Mouse (Mus musculus) ES-E14 (cell line): ENCODE data around the gene Ank2. TPM values are rescaled to one million over a fixed set of nuclear protein-coding genes. Genes with fewer than 3 reads are reported as not detected.

Source experiments
- DNase-seq: peaks from one replicate; pipeline ENCODE4 v3.0.0-alpha.2; 2013; ENCODE audit warnings: low read depth, low spot score
- H3K27ac ChIP-seq: 2 replicates; pipeline ENCODE4 v1.5.1; 2012; ENCODE audit warnings: low read depth, mild to moderate bottlenecking, low read length, moderate library complexity, mixed read lengths; ENCODE audit not compliant: poor library complexity, insufficient read depth, severe bottlenecking
- H3K36me3 ChIP-seq: 2 replicates; pipeline ENCODE4 v1.6.1; 2012; ENCODE audit warnings: mild to moderate bottlenecking, low read length, moderate library complexity, mixed read lengths; ENCODE audit not compliant: control insufficient read depth, poor library complexity, insufficient read depth, severe bottlenecking
- H3K4me1 ChIP-seq, 2 experiments: fragments of 150-350 bp in 1 of 2; sonication (generic) in 1 of 2; 2 replicates each; pipeline ENCODE4 v1.6.1; 2012; ENCODE audit warnings: low read length in 2 of 2, mild to moderate bottlenecking in 1 of 2, mixed read lengths in 1 of 2; ENCODE audit not compliant: control insufficient read depth in 2 of 2, insufficient read depth in 2 of 2, poor library complexity in 1 of 2
- H3K4me3 ChIP-seq, 2 experiments: fragments of 150-350 bp in 1 of 2; sonication (generic) in 1 of 2; 2 replicates each; pipeline ENCODE4 v1.5.1; 2012; ENCODE audit warnings: low read length in 2 of 2, low read depth in 1 of 2, mild to moderate bottlenecking in 1 of 2, mixed read lengths in 1 of 2; ENCODE audit not compliant: insufficient read depth in 1 of 2, poor library complexity in 1 of 2, severe bottlenecking in 1 of 2
- H3K9ac ChIP-seq: 2 replicates; pipeline ENCODE4 v1.6.1; 2012; ENCODE audit warnings: low read depth, mild to moderate bottlenecking, low read length, mixed read lengths; ENCODE audit not compliant: poor library complexity, insufficient read depth, severe bottlenecking
- H3K9me3 ChIP-seq: fragments of 150-350 bp; sonication (generic); 2 replicates; pipeline ENCODE4 v1.6.1; 2012; ENCODE audit warnings: low read depth, mild to moderate bottlenecking, low read length; ENCODE audit not compliant: control insufficient read depth, insufficient read depth
- CHD2 ChIP-seq: IDR thresholded peaks from 2 replicates; pipeline ENCODE4 v1.6.1; 2014; ENCODE audit warnings: mild to moderate bottlenecking, low read depth, low read length, inconsistent platforms
- HCFC1 ChIP-seq: IDR thresholded peaks from 2 replicates; pipeline ENCODE4 v1.6.1; 2012; ENCODE audit warnings: low read length, inconsistent platforms, borderline replicate concordance; ENCODE audit not compliant: insufficient read depth
- MAFK ChIP-seq: IDR thresholded peaks from 2 replicates; pipeline ENCODE4 v1.6.1; 2014; ENCODE audit warnings: mild to moderate bottlenecking, low read depth, low read length, inconsistent platforms; ENCODE audit not compliant: insufficient read depth
- ZC3H11A ChIP-seq: IDR thresholded peaks from 2 replicates; pipeline ENCODE4 v1.6.1; 2012; ENCODE audit warnings: low read depth, mild to moderate bottlenecking, inconsistent platforms, low read length, borderline replicate concordance
- ZNF384 ChIP-seq: IDR thresholded peaks from 2 replicates; pipeline ENCODE4 v1.6.1; 2012; ENCODE audit warnings: low read depth, low read length, inconsistent platforms
- in situ Hi-C, 2 experiments: fragments of 600-800 bp; cut with MboI; formaldehyde crosslinking; loops; one replicate each; pipeline ENCODE4 v1.15.1; 2025; ENCODE audit warnings: low sequenced_read_pairs in 2 of 2, inconsistent platforms in 1 of 2; ENCODE audit not compliant: unreplicated experiment in 2 of 2
- total RNA-seq: library from RNA; depleted of rRNA; stranded (reverse); fragments of 300-350 nt; gene quantifications from 2 replicates; pipeline ENCODE4 v1.2.3, GENCODE M21; 2012

Ank2 gene
- total RNA-seq, 1 experiment: 15.2 TPM

GRCm38 (mm10) chr3:127035540-127035939 is 463.6 kb downstream of the Ank2 start:
- no peak for DNase-seq
- Histone ChIP-seq H3K4me3 (no peak overlapping the region), H3K4me1 (no peaks in the 10 kb centered on the region), H3K9ac (no peak overlapping the region), H3K9me3 (no peaks in the 10 kb centered on the region), H3K36me3 (no peaks in the 10 kb centered on the region), H3K27ac (no peak overlapping the region)
- in situ Hi-C loops: no loop called here
- TF ChIP-seq HCFC1 (no peak), ZC3H11A (no peak), ZNF384 (no peak), CHD2 (no peak), MAFK (no peak)

- no peaks in the 10 kb centered on the region for H3K9me3 ChIP-seq
- DNase-seq: no peak
- H3K4me3 ChIP-seq: no peak overlapping the region
- no peak overlapping the region for H3K9ac ChIP-seq
- H3K4me1 ChIP-seq: no peaks in the 10 kb centered on the region
- H3K27ac ChIP-seq: no peak overlapping the region
- in situ Hi-C loops: no loop called here
- no peak for TF ChIP-seq MAFK
- no peak for TF ChIP-seq HCFC1
- no peak for TF ChIP-seq ZC3H11A
- no peak for TF ChIP-seq ZNF384
- TF ChIP-seq CHD2: no peak
- no peaks in the 10 kb centered on the region for H3K36me3 ChIP-seq
Observed at GRCm38 (mm10) chr3:127034983-127035382, 464.2 kb downstream of the Ank2 start.

- Histone ChIP-seq H3K9me3 (no peaks in the 10 kb centered on the region), H3K27ac (no peak overlapping the region), H3K4me3 (no peak overlapping the region), H3K9ac (no peak overlapping the region), H3K36me3 (no peaks in the 10 kb centered on the region), H3K4me1 (0 out of 4 replicates have a peak, but pooled peaks cover 0 to 1% of the 10 kb centered on the region in 2 experiments)
- no peak for TF ChIP-seq HCFC1
- no peak for TF ChIP-seq CHD2
- no peak for TF ChIP-seq ZC3H11A
- TF ChIP-seq MAFK: 0 out of 2 replicates have a peak, but pooled peaks have one; percentile 15
- in situ Hi-C loops: no loop called here
- no peak for DNase-seq
Observed at GRCm38 (mm10) chr3:127023992-127024391, 475.2 kb downstream of the Ank2 start.

GRCm38 (mm10) chr3:127020167-127020566 is 479.0 kb downstream of the Ank2 start:
- DNase-seq: no peak
- Histone ChIP-seq H3K9ac (no peak overlapping the region), H3K36me3 (no peaks in the 10 kb centered on the region), H3K4me3 (no peak overlapping the region), H3K27ac (no peak overlapping the region), H3K4me1 (0 out of 4 replicates have a peak, but pooled peaks cover 0 to 1% of the 10 kb centered on the region in 2 experiments), H3K9me3 (no peaks in the 10 kb centered on the region)
- in situ Hi-C loops: no loop called here
- TF ChIP-seq CHD2: no peak
- TF ChIP-seq ZC3H11A: no peak
- no peak for TF ChIP-seq MAFK
- no peak for TF ChIP-seq HCFC1
- TF ChIP-seq ZNF384: no peak

- H3K9ac ChIP-seq: no peak overlapping the region
- in situ Hi-C loops: no loop called here
- DNase-seq: no peak
- H3K36me3 ChIP-seq: no peaks in the 10 kb centered on the region
- no peak overlapping the region for H3K27ac ChIP-seq
- H3K4me3 ChIP-seq: no peak overlapping the region
- no peak for TF ChIP-seq ZNF384
- no peak for TF ChIP-seq ZC3H11A
- no peak for TF ChIP-seq CHD2
- no peak for TF ChIP-seq MAFK
- no peak for TF ChIP-seq HCFC1
- no peaks in the 10 kb centered on the region for H3K9me3 ChIP-seq
- 0 out of 4 replicates have a peak, but pooled peaks cover 0 to 1% of the 10 kb centered on the region in 2 experiments for H3K4me1 ChIP-seq
Observed at GRCm38 (mm10) chr3:127019728-127020127, 479.4 kb downstream of the Ank2 start.
